Comparison of ENCODE assay signal across 15 mouse cellular contexts in genomic region chr2:103684431-103684830, GRCm38 (mm10).
A peak's percentile ranks its signal among the peaks of the same experiment; 100 is the strongest.
DNase-seq lines count a peak whose midpoint lies in the region; ATAC-seq and TF ChIP-seq lines count a peak whose summit lies in the region.
"Had no signal": no experiment of that assay in that cellular context is flagged by ENCODE, and none has a peak within 500 bp of the region (broad histone marks: within the 10 kb centered on the region; RNA-seq: fewer than 3 reads in every experiment).

No protein-coding gene starts in this region.

- peaks cover 27% of the 10 kb centered on the region for H3K36me3 ChIP-seq in heart, embryonic 10.5 days
- H3K36me3 ChIP-seq in heart, adult 2 months (ENCODE audit: control insufficient read depth, insufficient read depth, low read length), result no peaks in the 10 kb centered on the region
- H3K36me3 ChIP-seq in embryonic facial prominence, embryonic 12.5 days, result no peaks in the 10 kb centered on the region
- H3K36me3 ChIP-seq in myocyte (ENCODE audit: control insufficient read depth, insufficient read depth), result no peaks in the 10 kb centered on the region

- H3K27ac ChIP-seq in heart, embryonic 10.5 days, result 0 out of 2 replicates have a peak overlapping the region, but pooled peaks have one; percentile 24
- no peak overlapping the region for H3K27ac ChIP-seq in heart, adult 2 months
- H3K27ac ChIP-seq in embryonic facial prominence, embryonic 12.5 days, result peak overlapping the region; percentile 88; the same call in 1 of the 2 replicates
- H3K27ac ChIP-seq: hindbrain, postnatal 0 days; liver, embryonic 14.5 days; midbrain, embryonic 10.5 days had no signal

- no peak for TF ChIP-seq CTCF in heart, adult 2 months (IDR thresholded peaks at IDR 0.05)

- H3K4me1 ChIP-seq in heart, embryonic 10.5 days, result peaks cover 31% of the 10 kb centered on the region
- peaks cover 4% of the 10 kb centered on the region for H3K4me1 ChIP-seq in heart, adult 2 months (ENCODE audit: control insufficient read depth, insufficient read depth, low read length)
- H3K4me1 ChIP-seq in embryonic facial prominence, embryonic 12.5 days, result peaks cover 32% of the 10 kb centered on the region

- H3K4me2 ChIP-seq in embryonic facial prominence, embryonic 12.5 days (replicated peaks), result no peak overlapping the region
- H3K4me2 ChIP-seq in myocyte (ENCODE audit: low read depth), result peak overlapping the region; percentile 63

- H3K79me2 ChIP-seq in heart, adult 2 months (replicated peaks; ENCODE audit: control insufficient read depth, insufficient read depth, low read length), result no peaks in the 10 kb centered on the region
- no peaks in the 10 kb centered on the region for H3K79me2 ChIP-seq in myocyte (ENCODE audit: control insufficient read depth, insufficient read depth)

- no peak for ATAC-seq in embryonic facial prominence, embryonic 12.5 days (ENCODE audit: insufficient number of reproducible peaks, insufficient read depth, low FRiP score, low TSS enrichment)
- no peak for ATAC-seq in megakaryocyte progenitor cell, adult 5-6 weeks (replicated peaks; ENCODE audit: poor library complexity)
- ATAC-seq: hindbrain, postnatal 0 days had no signal

- H3ac ChIP-seq in myocyte (ENCODE audit: control insufficient read depth, insufficient read length), result no peak overlapping the region

- TF ChIP-seq POLR2A in heart, adult 2 months (IDR thresholded peaks at IDR 0.05; ENCODE audit: insufficient read depth, low read depth, low read length), result no peak
- no peak for TF ChIP-seq POLR2A in myocyte (IDR thresholded peaks at IDR 0.05; ENCODE audit: insufficient read length, low read depth)

- H3K4me3 ChIP-seq in heart, embryonic 10.5 days, result no peak overlapping the region
- no peak overlapping the region for H3K4me3 ChIP-seq in heart, adult 2 months
- H3K4me3 ChIP-seq in embryonic facial prominence, embryonic 12.5 days, result no peak overlapping the region
- H3K4me3 ChIP-seq in myocyte, result no peak overlapping the region
- H3K4me3 ChIP-seq: midbrain, embryonic 10.5 days had no signal

- H3K27me3 ChIP-seq in heart, embryonic 10.5 days (ENCODE audit: insufficient read depth, poor library complexity, severe bottlenecking), result no peaks in the 10 kb centered on the region
- no peaks in the 10 kb centered on the region for H3K27me3 ChIP-seq in heart, adult 2 months (ENCODE audit: control insufficient read depth, insufficient read depth, low read length)
- H3K27me3 ChIP-seq in embryonic facial prominence, embryonic 12.5 days, result no peaks in the 10 kb centered on the region
- H3K27me3 ChIP-seq in myocyte (ENCODE audit: control insufficient read depth, insufficient read depth, insufficient read length), result no peaks in the 10 kb centered on the region

- DNase-seq in heart, embryonic 10.5 days (ENCODE audit: low spot score), result no peak
- no peak for DNase-seq in heart, adult 2 months
- DNase-seq in A20 (ENCODE audit: low read depth, low spot score), result peak; percentile 57
- no peak for DNase-seq in adrenal gland, postnatal 36 days
- DNase-seq in layer of hippocampus, adult 8-10 months (ENCODE audit: low spot score in 2 of 2), result no peak
- DNase-seq: adrenal gland, adult 8-10 months; cerebellum, adult 2 months; gastrocnemius, postnatal 25 days; left cerebral cortex, postnatal 4 days had no signal

- TF ChIP-seq EP300 in heart, adult 2 months (IDR thresholded peaks at IDR 0.05; ENCODE audit: insufficient read depth, low read depth, low read length), result no peak

- 92% methylated on average over 2 of the region's 2 CpGs for WGBS in heart, embryonic 10.5 days
- WGBS in heart, adult 2 months, result 89% methylated on average over 2 of the region's 2 CpGs
- WGBS in embryonic facial prominence, embryonic 12.5 days, result 78% methylated on average over 2 of the region's 2 CpGs

- no peaks in the 10 kb centered on the region for H3K9me3 ChIP-seq in heart, embryonic 10.5 days
- no peaks in the 10 kb centered on the region for H3K9me3 ChIP-seq in embryonic facial prominence, embryonic 12.5 days
- H3K9me3 ChIP-seq: midbrain, embryonic 10.5 days had no signal

- H3K9ac ChIP-seq in heart, adult 2 months (ENCODE audit: low read depth, low read length), result no peak overlapping the region
- no peak overlapping the region for H3K9ac ChIP-seq in embryonic facial prominence, embryonic 12.5 days
- H3K9ac ChIP-seq: liver, embryonic 14.5 days had no signal

- intact Hi-C loops in heart, adult 2 months (cut with DNase I), result no loop called here

TF ChIP-seq in myocyte, 11 proteins besides CTCF, POLR2A, EP300 and RAD21:
- TF ChIP-seq SRF (IDR thresholded peaks at IDR 0.05; ENCODE audit: control insufficient read depth, insufficient read length, low read depth) (no peak), CEBPB (IDR thresholded peaks at IDR 0.05; ENCODE audit: insufficient read depth, poor library complexity, severe bottlenecking) (no peak), REST (IDR thresholded peaks at IDR 0.05; ENCODE audit: insufficient read depth, insufficient read length) (no peak)
